Mouse (Mus musculus) testis, adult 2 months (tissue): ENCODE measurements at regions not wholly inside any gene's neighbourhood (a gene's known extent, or its start where the extent isn't known, plus 50 kb on each side); places are given as distances from the start of the nearest gene placed in this dataset.

Experiments
- H3K27ac ChIP-seq: fragments of 200-500 bp; 2 replicates; pipeline ENCODE4 v1.5.1; 2012; ENCODE audit warnings: low read depth, low read length; ENCODE audit not compliant: control insufficient read depth, insufficient read depth
- H3K27me3 ChIP-seq: fragments of 200-500 bp; 2 replicates; pipeline ENCODE4 v1.6.1; 2012; ENCODE audit warnings: mild to moderate bottlenecking, low read length, moderate library complexity; ENCODE audit not compliant: control insufficient read depth, insufficient read depth
- H3K36me3 ChIP-seq: fragments of 200-500 bp; 2 replicates; pipeline ENCODE4 v1.6.1; 2012; ENCODE audit warnings: mild to moderate bottlenecking, low read length; ENCODE audit not compliant: control insufficient read depth, insufficient read depth
- H3K4me1 ChIP-seq: fragments of 200-500 bp; 2 replicates; pipeline ENCODE4 v1.6.1; 2012; ENCODE audit warnings: low read length; ENCODE audit not compliant: control insufficient read depth, insufficient read depth
- H3K4me3 ChIP-seq: fragments of 200-500 bp; 2 replicates; pipeline ENCODE4 v1.5.1; 2012; ENCODE audit warnings: low read depth, mild to moderate bottlenecking, low read length, moderate library complexity, mixed read lengths; ENCODE audit not compliant: control insufficient read depth
- CTCF ChIP-seq: fragments of 200-500 bp; IDR thresholded peaks from 2 replicates; pipeline ENCODE4 v1.5.1; 2012; ENCODE audit warnings: low read depth, mild to moderate bottlenecking, inconsistent platforms, low read length, moderate library complexity; ENCODE audit not compliant: control insufficient read depth, insufficient read depth, insufficient replicate concordance
- POLR2A ChIP-seq: fragments of 200-500 bp; IDR thresholded peaks from 2 replicates; pipeline ENCODE4 v1.6.1; 2012; ENCODE audit warnings: low read depth, mild to moderate bottlenecking, inconsistent platforms, low read length, moderate library complexity; ENCODE audit not compliant: control insufficient read depth

- Histone ChIP-seq H3K27me3 (no peaks in the 10 kb centered on the region), H3K4me3 (no peak overlapping the region), H3K36me3 (no peaks in the 10 kb centered on the region), H3K4me1 (no peaks in the 10 kb centered on the region), H3K27ac (no peak overlapping the region)
- no peak for TF ChIP-seq CTCF
- TF ChIP-seq POLR2A = no peak
These were observed 432.5 kb upstream of the A1bg start for GRCm38 (mm10) chr15:61355344-61355743.

- no peaks in the 10 kb centered on the region for H3K27me3 ChIP-seq
- TF ChIP-seq POLR2A (no peak), CTCF (no peak)
- no peak overlapping the region for H3K27ac ChIP-seq
- H3K4me3 ChIP-seq = no peak overlapping the region
- H3K36me3 ChIP-seq = no peaks in the 10 kb centered on the region
- no peaks in the 10 kb centered on the region for H3K4me1 ChIP-seq
These were observed 429.0 kb upstream of the A1bg start for GRCm38 (mm10) chr15:61351729-61352342.

- Histone ChIP-seq H3K36me3 (no peaks in the 10 kb centered on the region), H3K4me3 (no peak overlapping the region), H3K27ac (no peak overlapping the region), H3K27me3 (no peaks in the 10 kb centered on the region), H3K4me1 (no peaks in the 10 kb centered on the region)
- TF ChIP-seq POLR2A = no peak
- TF ChIP-seq CTCF = no peak
These were observed 422.3 kb upstream of the A1bg start for GRCm38 (mm10) chr15:61345101-61345500.

DNA sequence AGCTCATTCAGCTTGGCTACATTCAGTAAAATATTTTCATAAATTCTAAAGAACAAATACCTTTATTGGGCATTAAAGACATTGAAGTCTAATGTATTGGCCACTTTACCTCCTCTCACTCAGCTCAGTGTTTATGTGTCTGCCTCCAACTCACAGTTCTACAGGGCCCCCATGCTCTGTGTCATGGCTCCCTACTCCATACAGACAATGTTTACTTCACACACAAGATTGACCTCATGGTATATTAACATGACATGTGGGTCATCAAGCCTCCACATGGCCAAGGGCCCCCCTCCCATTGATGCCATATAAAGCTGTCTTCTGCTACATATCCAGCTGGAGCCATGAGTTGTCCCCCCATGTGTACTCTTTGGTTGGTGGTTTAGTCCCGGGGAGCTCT, 419.8 kb upstream of the A1bg start:
- Histone ChIP-seq H3K4me1 (no peaks in the 10 kb centered on the region), H3K4me3 (no peak overlapping the region), H3K27ac (no peak overlapping the region), H3K36me3 (no peaks in the 10 kb centered on the region), H3K27me3 (no peaks in the 10 kb centered on the region)
- TF ChIP-seq POLR2A = no peak
- no peak for TF ChIP-seq CTCF

DNA sequence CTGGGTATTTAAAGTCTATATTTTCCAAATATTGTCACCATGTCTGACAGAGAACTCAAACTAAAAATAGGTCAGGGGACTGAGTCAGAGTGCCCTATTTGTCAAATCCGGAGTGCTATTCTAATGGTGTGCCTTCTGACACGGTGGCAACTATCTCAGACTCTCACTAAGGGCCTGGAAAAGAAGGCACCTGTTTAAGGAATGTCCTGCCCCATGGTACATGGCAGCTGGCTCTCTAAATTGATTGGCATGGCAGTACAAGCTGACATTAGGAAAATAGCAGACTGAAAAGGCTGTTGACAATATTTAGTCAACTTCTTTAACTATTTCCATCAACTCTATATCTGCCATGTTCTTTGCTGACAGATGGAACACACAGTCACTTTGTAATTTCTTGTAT, 405.1 kb upstream of the A1bg start:
- H3K36me3 ChIP-seq = no peaks in the 10 kb centered on the region
- no peaks in the 10 kb centered on the region for H3K27me3 ChIP-seq
- TF ChIP-seq CTCF (no peak), POLR2A (no peak)
- no peaks in the 10 kb centered on the region for H3K4me1 ChIP-seq
- no peak overlapping the region for H3K4me3 ChIP-seq
- H3K27ac ChIP-seq = no peak overlapping the region

- no peaks in the 10 kb centered on the region for H3K4me1 ChIP-seq
- TF ChIP-seq POLR2A = no peak
- TF ChIP-seq CTCF = no peak
- no peaks in the 10 kb centered on the region for H3K27me3 ChIP-seq
- H3K4me3 ChIP-seq = no peak overlapping the region
- no peaks in the 10 kb centered on the region for H3K36me3 ChIP-seq
- H3K27ac ChIP-seq = no peak overlapping the region
These were observed 399.4 kb upstream of the A1bg start for GRCm38 (mm10) chr15:61322243-61322642.

- TF ChIP-seq POLR2A (no peak), CTCF (no peak)
- H3K4me3 ChIP-seq = no peak overlapping the region
These were observed 386.8 kb upstream of the A1bg start for GRCm38 (mm10) chr15:61309452-61310165.

GRCm38 (mm10) chr15:61308936-61309335, 386.1 kb upstream of the A1bg start:
- Histone ChIP-seq H3K4me3 (no peak overlapping the region), H3K4me1 (no peaks in the 10 kb centered on the region), H3K27ac (no peak overlapping the region), H3K27me3 (no peaks in the 10 kb centered on the region), H3K36me3 (no peaks in the 10 kb centered on the region)
- no peak for TF ChIP-seq CTCF
- TF ChIP-seq POLR2A = no peak

More at GRCm38 (mm10) chr15:61309452-61310165, 386.8 kb upstream of the A1bg start:
- Histone ChIP-seq H3K36me3 (no peaks in the 10 kb centered on the region), H3K27ac (no peak overlapping the region), H3K4me1 (no peaks in the 10 kb centered on the region), H3K27me3 (no peaks in the 10 kb centered on the region)
